Mouse (Mus musculus) urinary bladder, postnatal 36 days (tissue): ENCODE data around the gene Rasa1.

Experiments used
- DNase-seq, 2 experiments: peaks; one replicate each; pipeline ENCODE4 v3.0.0; 2022; ENCODE audit warnings: low spot score in 2 of 2, mixed read lengths in 1 of 2

The Rasa1 gene

GRCm38 (mm10) chr13:85288843-85289713 is at the start of gene Rasa1:
Gene Rasa1 (minus strand): TSS chr13:85289130.
- peak; percentile 88 to 94 for DNase-seq

- no peak for DNase-seq
Observed at GRCm38 (mm10) chr13:85311547-85311946, 22.6 kb upstream of the Rasa1 start.

GRCm38 (mm10) chr13:85310968-85311367 is 22.0 kb upstream of the Rasa1 start:
- no peak for DNase-seq

GRCm38 (mm10) chr13:85310483-85310882 is 21.6 kb upstream of the Rasa1 start:
- DNase-seq: no peak

GRCm38 (mm10) chr13:85306039-85306438 is 17.1 kb upstream of the Rasa1 start:
- no peak for DNase-seq

- DNase-seq: no peak
Observed at GRCm38 (mm10) chr13:85290651-85291050, 1.7 kb upstream of the Rasa1 start.

- DNase-seq: no peak
Observed at GRCm38 (mm10) chr13:85288574-85288842, 422 bp downstream of the Rasa1 start.

- DNase-seq: peak in 1 of 2 experiments; percentile 39
Observed at GRCm38 (mm10) chr13:85287876-85288573, 905 bp downstream of the Rasa1 start.

GRCm38 (mm10) chr13:85282626-85283025 is 6.3 kb downstream of the Rasa1 start:
- DNase-seq: no peak

GRCm38 (mm10) chr13:85278951-85279350 is 10.0 kb downstream of the Rasa1 start:
- no peak for DNase-seq

GRCm38 (mm10) chr13:85274572-85274971 is 14.4 kb downstream of the Rasa1 start:
- no peak for DNase-seq

GRCm38 (mm10) chr13:85273788-85274187 is 15.1 kb downstream of the Rasa1 start:
- DNase-seq: no peak

- no peak for DNase-seq
Observed at GRCm38 (mm10) chr13:85238760-85239159, 50.2 kb downstream of the Rasa1 start.

- no peak for DNase-seq
Observed at GRCm38 (mm10) chr13:85218656-85219055, 70.3 kb downstream of the Rasa1 start.

- DNase-seq: no peak
Observed at GRCm38 (mm10) chr13:85210353-85210752, 78.6 kb downstream of the Rasa1 start.

GRCm38 (mm10) chr13:85208656-85209055 is 80.3 kb downstream of the Rasa1 start:
- no peak for DNase-seq

- DNase-seq: no peak
Observed at GRCm38 (mm10) chr13:85207493-85207892, 81.4 kb downstream of the Rasa1 start.

GRCm38 (mm10) chr13:85191253-85191652 is 97.7 kb downstream of the Rasa1 start:
- DNase-seq: no peak

- no peak for DNase-seq
Observed at GRCm38 (mm10) chr13:85189644-85190121, 99.2 kb downstream of the Rasa1 start.

- peak; percentile 84 to 93 for DNase-seq
Observed at GRCm38 (mm10) chr13:85188903-85189643, 99.9 kb downstream of the Rasa1 start, which contains the start of gene Ccnh. Gene Ccnh (plus strand): TSS chr13:85189408.
